Mouse (Mus musculus): ENCODE measurements at regions not wholly inside any gene's neighbourhood (a gene's known extent, or its start where the extent isn't known, plus 50 kb on each side); places are given as distances from the start of the nearest gene placed in this dataset.
A peak's percentile ranks its signal among the peaks of the same experiment; 100 is the strongest.

GRCm38 (mm10) chr1:110605760-110606159, 371.6 kb downstream of the Cdh19 start:
- DNase-seq = no peak

DNA sequence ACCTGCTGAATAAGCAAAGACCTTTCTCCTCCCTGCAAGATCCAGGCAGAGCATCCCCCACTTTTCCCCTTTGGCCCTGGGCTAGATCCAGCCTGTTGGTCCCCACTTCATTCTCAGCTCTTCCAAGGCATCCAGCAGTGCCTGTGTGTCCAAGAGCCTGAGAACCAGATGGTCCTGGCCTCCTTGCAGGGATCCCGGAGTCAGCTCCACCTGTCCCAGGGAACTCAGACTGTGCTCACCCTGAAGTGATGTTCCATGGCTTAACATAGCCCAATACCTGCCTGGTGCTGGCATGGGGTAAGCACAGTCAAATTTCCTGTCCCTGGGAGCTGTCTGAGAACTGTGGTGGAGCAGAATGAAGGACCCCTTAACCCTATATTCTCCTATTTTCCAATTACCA, 396.1 kb downstream of the Cdh19 start:
- DNase-seq = peak; percentile 20
